Mouse (Mus musculus) small intestine, adult 2 months (tissue): ENCODE results near the gene Pcca.

Source experiments
- CTCF ChIP-seq: fragments of 200-500 bp; IDR thresholded peaks from 2 replicates; pipeline ENCODE4 v1.5.1; 2012; ENCODE audit warnings: low read depth, mild to moderate bottlenecking, control low read depth, inconsistent platforms, low read length, moderate library complexity, mixed read lengths; ENCODE audit not compliant: insufficient replicate concordance, insufficient read length; ENCODE audit errors: extremely low read depth
- POLR2A ChIP-seq: fragments of 200-500 bp; IDR thresholded peaks from 2 replicates; pipeline ENCODE4 v1.6.1; 2012; ENCODE audit warnings: low read depth, mild to moderate bottlenecking, control low read depth, inconsistent platforms, low read length, moderate library complexity

DNA sequence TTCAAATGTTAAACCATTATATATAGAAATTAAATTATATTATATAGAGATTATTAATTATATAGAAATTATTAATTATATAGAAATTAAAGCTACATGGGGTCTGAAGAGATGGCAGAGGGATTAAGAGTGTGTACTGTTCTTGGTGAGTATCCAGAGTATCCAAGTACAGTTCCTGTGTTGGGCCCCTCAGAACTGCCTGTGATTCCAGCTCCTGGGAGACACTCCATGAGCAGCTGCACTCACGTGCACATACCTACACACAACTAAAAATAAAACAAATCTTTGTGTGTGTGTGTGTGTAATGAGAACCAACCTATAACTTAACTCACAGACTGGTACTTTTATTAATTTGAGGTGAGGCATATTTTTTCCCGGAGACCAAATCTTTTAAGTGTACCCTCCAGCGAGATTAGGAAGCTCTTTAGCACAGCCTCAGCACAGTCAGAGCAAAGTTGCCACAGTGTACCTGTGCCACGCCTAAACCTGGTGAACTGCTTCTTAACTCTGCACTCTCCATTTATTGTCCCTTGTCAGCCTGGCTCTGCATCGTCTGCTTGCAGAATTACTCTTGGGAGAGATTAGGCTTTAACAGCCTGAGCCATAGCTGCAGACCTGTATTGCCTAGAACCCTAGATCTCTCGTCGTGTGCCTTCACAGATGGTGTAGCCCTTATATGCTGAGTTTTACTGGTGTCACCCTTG lies 301.5 kb downstream of the Pcca start:
- TF ChIP-seq CTCF (no peak), POLR2A (no peak)
